Mouse (Mus musculus): ENCODE measurements around the gene Notch1. TPM values are rescaled to one million over a fixed set of nuclear protein-coding genes. Genes with fewer than 3 reads are reported as not detected.

Gene Notch1
- total and polyA plus RNA-seq, 3 experiments: 0.06 TPM; not detected in 2

GRCm38 (mm10) chr2:26485278-26485677 lies 31.2 kb downstream of the Notch1 start:
- H3K4me3 ChIP-seq (ENCODE audit: control insufficient read depth in 1 of 2, insufficient read depth in 1 of 2, low read depth in 2 of 2, low read length in 2 of 2): no peak overlapping the region

GRCm38 (mm10) chr2:26484169-26484568 lies 32.3 kb downstream of the Notch1 start:
- no peak overlapping the region for H3K4me3 ChIP-seq (ENCODE audit: control insufficient read depth in 1 of 2, insufficient read depth in 1 of 2, low read depth in 2 of 2, low read length in 2 of 2)
- H3K4me1 ChIP-seq (ENCODE audit: control insufficient read depth in 1 of 2, insufficient read depth in 2 of 2, low read length in 2 of 2): peaks cover 0 to 3% of the 10 kb centered on the region in 2 experiments; a peak in 2 of 4 replicates

More at GRCm38 (mm10) chr2:26485278-26485677, 31.2 kb downstream of the Notch1 start:
- Histone ChIP-seq H3K36me3 (ENCODE audit: control insufficient read depth in 1 of 2, insufficient read depth in 2 of 2, low read length in 2 of 2) (no peaks in the 10 kb centered on the region; a peak in 1 of 4 replicates), H3K27ac (ENCODE audit: control insufficient read depth, low read depth, low read length) (no peak overlapping the region), H3K9me3 (replicated peaks; ENCODE audit: insufficient read depth, low read length) (no peaks in the 10 kb centered on the region), H3K79me2 (ENCODE audit: control insufficient read depth, insufficient read depth, low read length, poor library complexity) (no peaks in the 10 kb centered on the region), H3K4me1 (ENCODE audit: control insufficient read depth in 1 of 2, insufficient read depth in 2 of 2, low read length in 2 of 2) (peaks cover 0 to 3% of the 10 kb centered on the region in 2 experiments; a peak in 2 of 4 replicates), H3K9ac (ENCODE audit: control insufficient read depth, low read depth, low read length, poor library complexity, severe bottlenecking) (no peak overlapping the region), H3K27me3 (ENCODE audit: control insufficient read depth in 1 of 2, insufficient read depth in 2 of 2, low read length in 2 of 2) (peaks cover 0 to 3% of the 10 kb centered on the region in 2 experiments; a peak in 1 of 4 replicates)
- TF ChIP-seq NELFE (IDR thresholded peaks at IDR 0.05; ENCODE audit: low read depth, low read length) (no peak), POLR2AphosphoS5 (IDR thresholded peaks at IDR 0.05; ENCODE audit: borderline replicate concordance, low read depth, low read length) (no peak)
- DNase-seq (ENCODE audit: low read depth, low spot score): no peak

GRCm38 (mm10) chr2:26483230-26483869 lies 33.1 kb downstream of the Notch1 start:
- Histone ChIP-seq H3K36me3 (ENCODE audit: control insufficient read depth in 1 of 2, insufficient read depth in 2 of 2, low read length in 2 of 2) (no peaks in the 10 kb centered on the region; a peak in 1 of 4 replicates), H3K27ac (ENCODE audit: control insufficient read depth, low read depth, low read length) (no peak overlapping the region), H3K9me3 (replicated peaks; ENCODE audit: insufficient read depth, low read length) (no peaks in the 10 kb centered on the region), H3K79me2 (ENCODE audit: control insufficient read depth, insufficient read depth, low read length, poor library complexity) (no peaks in the 10 kb centered on the region), H3K9ac (ENCODE audit: control insufficient read depth, low read depth, low read length, poor library complexity, severe bottlenecking) (peak overlapping the region; percentile 50; the same call in 1 of the 2 replicates), H3K4me1 (ENCODE audit: control insufficient read depth in 1 of 2, insufficient read depth in 2 of 2, low read length in 2 of 2) (peaks cover 0 to 3% of the 10 kb centered on the region in 2 experiments; a peak in 2 of 4 replicates), H3K4me3 (ENCODE audit: control insufficient read depth in 1 of 2, insufficient read depth in 1 of 2, low read depth in 2 of 2, low read length in 2 of 2) (peak overlapping the region; percentile 37 to 59), H3K27me3 (ENCODE audit: control insufficient read depth in 1 of 2, insufficient read depth in 2 of 2, low read length in 2 of 2) (peaks cover 0 to 3% of the 10 kb centered on the region in 2 experiments; a peak in 3 of 4 replicates)
- peak; percentile 76 for DNase-seq (ENCODE audit: low read depth, low spot score)
- TF ChIP-seq RCOR1 (IDR thresholded peaks at IDR 0.05; ENCODE audit: low read depth, low read length) (no peak), NELFE (IDR thresholded peaks at IDR 0.05; ENCODE audit: low read depth, low read length) (peak; percentile 13; the same call in 1 of the 2 replicates), JUND (IDR thresholded peaks at IDR 0.05; ENCODE audit: low read depth, low read length) (no peak)

More at GRCm38 (mm10) chr2:26484169-26484568, 32.3 kb downstream of the Notch1 start:
- H3K9ac ChIP-seq (ENCODE audit: control insufficient read depth, low read depth, low read length, poor library complexity, severe bottlenecking): no peak overlapping the region
- H3K27me3 ChIP-seq (ENCODE audit: control insufficient read depth in 1 of 2, insufficient read depth in 2 of 2, low read length in 2 of 2): peaks cover 0 to 3% of the 10 kb centered on the region in 2 experiments; a peak in 3 of 4 replicates
- DNase-seq (ENCODE audit: low read depth, low spot score): no peak
- H3K27ac ChIP-seq (ENCODE audit: control insufficient read depth, low read depth, low read length): no peak overlapping the region
- H3K79me2 ChIP-seq (ENCODE audit: control insufficient read depth, insufficient read depth, low read length, poor library complexity): no peaks in the 10 kb centered on the region
- no peaks in the 10 kb centered on the region for H3K9me3 ChIP-seq (replicated peaks; ENCODE audit: insufficient read depth, low read length)
- no peaks in the 10 kb centered on the region; a peak in 1 of 4 replicates for H3K36me3 ChIP-seq (ENCODE audit: control insufficient read depth in 1 of 2, insufficient read depth in 2 of 2, low read length in 2 of 2)
- TF ChIP-seq BHLHE40 (IDR thresholded peaks at IDR 0.05; ENCODE audit: borderline replicate concordance, low read depth, low read length): no peak
- TF ChIP-seq EP300 (IDR thresholded peaks at IDR 0.05; ENCODE audit: low read depth in 1 of 2, low read length in 2 of 2): no peak
- no peak for TF ChIP-seq CHD1 (IDR thresholded peaks at IDR 0.05; ENCODE audit: low read depth, low read length)
- TF ChIP-seq MYC (IDR thresholded peaks at IDR 0.05; ENCODE audit: low read depth, low read length): no peak
- no peak for TF ChIP-seq MEF2A (IDR thresholded peaks at IDR 0.05; ENCODE audit: extremely low read depth, insufficient replicate concordance, low read depth, low read length, poor library complexity, severe bottlenecking)
- no peak for TF ChIP-seq NRF1 (IDR thresholded peaks at IDR 0.05; ENCODE audit: insufficient read depth, low read depth, low read length, poor library complexity, severe bottlenecking)
- no peak for TF ChIP-seq MXI1 (IDR thresholded peaks at IDR 0.05; ENCODE audit: low read depth, low read length)
- TF ChIP-seq POLR2AphosphoS2 (IDR thresholded peaks at IDR 0.05; ENCODE audit: low read length): no peak
- no peak for TF ChIP-seq TBP (IDR thresholded peaks at IDR 0.05; ENCODE audit: low read depth, low read length)
- no peak for TF ChIP-seq ETS1 (IDR thresholded peaks at IDR 0.05; ENCODE audit: low read depth, low read length)
- no peak for TF ChIP-seq CHD2 (IDR thresholded peaks at IDR 0.05; ENCODE audit: low read length)
- no peak for TF ChIP-seq MAX (IDR thresholded peaks at IDR 0.05; ENCODE audit: low read length)
- TF ChIP-seq MYB (IDR thresholded peaks at IDR 0.05; ENCODE audit: low read depth, low read length): no peak

Data from MEL (cell line).